Mouse (Mus musculus) liver, embryonic 11.5 days (tissue): ENCODE measurements around the gene Rpl7l1. TPM values are rescaled to one million over a fixed set of nuclear protein-coding genes. Genes with fewer than 3 reads are reported as not detected.

ENCODE experiments used
- ATAC-seq: fragments of 200-750 bp; cut with Nextera tagmentation; replicated peaks from 2 replicates; pipeline ENCODE4 v1.8.0; 2017; ENCODE audit warnings: moderate number of reproducible peaks, mild to moderate bottlenecking, moderate TSS enrichment, moderate library complexity; ENCODE audit not compliant: low FRiP score
- DNase-seq: peaks from one replicate; pipeline ENCODE4 v3.0.0-alpha.2; 2017; ENCODE audit warnings: low spot score
- H3K27ac ChIP-seq: fragments of 300-500 bp; sonication (generic); 2 replicates; pipeline ENCODE4 v1.5.1; 2014; ENCODE audit warnings: mild to moderate bottlenecking, low read depth, low read length, control low read depth
- H3K27me3 ChIP-seq: fragments of 300-500 bp; sonication (generic); replicated peaks from 2 replicates; pipeline ENCODE4 v1.6.1; 2014; ENCODE audit warnings: low read length, mixed read lengths; ENCODE audit not compliant: control insufficient read depth, insufficient read depth
- H3K36me3 ChIP-seq: fragments of 300-500 bp; sonication (generic); 2 replicates; pipeline ENCODE4 v1.6.1; 2014; ENCODE audit warnings: mild to moderate bottlenecking, low read length, moderate library complexity, mixed read lengths; ENCODE audit not compliant: control insufficient read depth, insufficient read depth
- H3K4me1 ChIP-seq: fragments of 300-500 bp; sonication (generic); replicated peaks from 2 replicates; pipeline ENCODE4 v1.6.1; 2014; ENCODE audit warnings: low read length, mixed read lengths; ENCODE audit not compliant: control insufficient read depth, insufficient read depth
- H3K4me2 ChIP-seq: fragments of 300-500 bp; sonication (generic); 2 replicates; pipeline ENCODE4 v1.6.1; 2014; ENCODE audit warnings: mild to moderate bottlenecking, control low read depth, moderate library complexity
- H3K4me3 ChIP-seq: fragments of 300-500 bp; sonication (generic); 2 replicates; pipeline ENCODE4 v1.5.1; 2014; ENCODE audit warnings: low read depth, low read length, control low read depth
- H3K9ac ChIP-seq: fragments of 300-500 bp; sonication (generic); 2 replicates; pipeline ENCODE4 v1.6.1; 2014; ENCODE audit warnings: low read depth, low read length, control low read depth
- H3K9me3 ChIP-seq: fragments of 300-500 bp; sonication (generic); 2 replicates; pipeline ENCODE4 v1.6.1; 2016; ENCODE audit warnings: low read length, inconsistent platforms, mixed read lengths; ENCODE audit not compliant: control insufficient read depth
- WGBS: fragments of 180-500 bp; shearing (Covaris S2); extraction: QIAGEN DNeasy Blood & Tissue Kit; methylation state at CpG from one replicate; pipeline ENCODE4 v1.1.7; 2014; 5-methylcytosine and 5-hydroxymethylcytosine counted together
- polyA plus RNA-seq: library from polyadenylated mRNA; unstranded; fragments of >200 nt; fragmentation: Nextera tagmentation; extraction: Ambion mirVana; gene quantifications from 2 replicates; pipeline ENCODE4 v1.2.1, GENCODE M21; 2014

Rpl7l1 gene
- polyA plus RNA-seq, 1 experiment from 2014 or later, result 195 TPM

- Histone ChIP-seq H3K4me1 (peaks cover 2% of the 10 kb centered on the region; the same call in 1 of the 2 replicates), H3K27ac (peak overlapping the region; percentile 77), H3K36me3 (peaks cover 19% of the 10 kb centered on the region; the same call in 1 of the 2 replicates), H3K4me3 (no peak overlapping the region), H3K9me3 (no peaks in the 10 kb centered on the region), H3K4me2 (peak overlapping the region; percentile 37), H3K27me3 (no peaks in the 10 kb centered on the region), H3K9ac (no peak overlapping the region)
- ATAC-seq, result peak; percentile 87
- DNase-seq, result no peak
- WGBS, result 78% methylated on average over 6 of the region's 6 CpGs
Observed at GRCm38 (mm10) chr17:46741305-46741704, 41.2 kb downstream of the Rpl7l1 start.

- Histone ChIP-seq H3K27ac (peak overlapping the region; percentile 25; the same call in 1 of the 2 replicates), H3K4me3 (no peak overlapping the region), H3K4me2 (no peak overlapping the region), H3K4me1 (peaks cover 2% of the 10 kb centered on the region; the same call in 1 of the 2 replicates), H3K27me3 (no peaks in the 10 kb centered on the region), H3K9ac (no peak overlapping the region), H3K9me3 (no peaks in the 10 kb centered on the region), H3K36me3 (peaks cover 6% of the 10 kb centered on the region; the same call in 1 of the 2 replicates)
- ATAC-seq, result 0 out of 2 replicates have a peak, but pooled peaks have one; percentile 26
- whole genome bisulfite sequencing, result 68% methylated on average over 10 of the region's 10 CpGs
- peak; percentile 46 for DNase-seq
Observed at GRCm38 (mm10) chr17:46736160-46736559, 46.3 kb downstream of the Rpl7l1 start.

DNA sequence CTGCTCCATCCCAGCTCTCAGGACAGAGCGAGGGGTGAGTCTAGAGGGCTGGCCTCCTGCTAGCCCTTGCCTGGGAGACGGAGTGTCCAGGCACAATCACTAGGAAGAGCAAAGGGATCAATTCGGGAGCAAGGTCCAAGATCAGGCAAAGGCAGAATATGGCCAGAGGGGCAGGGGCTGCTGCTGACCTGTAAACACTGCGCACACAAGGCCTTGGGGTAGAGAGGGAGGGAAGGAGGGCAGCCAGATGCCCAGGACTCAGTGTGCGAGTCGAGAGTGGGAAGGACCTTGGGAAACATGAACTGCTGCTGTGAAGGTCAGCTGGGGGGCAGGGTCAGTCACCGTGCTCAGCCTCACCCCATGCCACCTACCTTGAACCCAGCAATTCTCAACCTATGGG lies 47.2 kb downstream of the Rpl7l1 start:
- DNase-seq (no peak), ATAC-seq (peak; percentile 48)
- Histone ChIP-seq H3K4me3 (no peak overlapping the region), H3K36me3 (peaks cover 6% of the 10 kb centered on the region; the same call in 1 of the 2 replicates), H3K27ac (peak overlapping the region; percentile 43; the same call in 1 of the 2 replicates), H3K9me3 (no peaks in the 10 kb centered on the region), H3K4me1 (peaks cover 2% of the 10 kb centered on the region; the same call in 1 of the 2 replicates), H3K27me3 (no peaks in the 10 kb centered on the region), H3K9ac (no peak overlapping the region), H3K4me2 (peak overlapping the region; percentile 7; the same call in 1 of the 2 replicates)
- 79% methylated on average over 7 of the region's 7 CpGs for WGBS

DNA sequence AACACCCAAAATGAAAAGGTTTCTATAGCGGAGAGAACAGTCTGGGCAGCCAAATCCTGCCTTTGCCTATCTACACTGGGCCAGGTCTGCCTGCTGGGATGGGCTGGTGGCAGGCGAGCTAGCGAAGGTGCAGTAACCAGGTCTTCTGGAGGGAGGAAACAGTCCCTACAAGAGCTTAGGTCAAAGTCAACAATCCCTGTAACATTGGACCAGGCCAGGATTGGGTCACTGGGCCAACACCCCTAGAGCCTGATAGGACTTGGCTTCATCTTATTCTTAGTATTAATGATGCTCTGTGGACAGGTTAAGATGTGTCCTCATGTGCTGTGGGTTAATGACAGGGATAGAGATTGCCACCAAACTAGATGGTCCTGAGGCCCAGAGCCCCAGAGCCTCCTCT lies 48.4 kb downstream of the Rpl7l1 start:
- Histone ChIP-seq H3K4me3 (no peak overlapping the region), H3K4me1 (peaks cover 2% of the 10 kb centered on the region), H3K9ac (no peak overlapping the region), H3K9me3 (no peaks in the 10 kb centered on the region), H3K27ac (no peak overlapping the region), H3K4me2 (no peak overlapping the region), H3K36me3 (peaks cover 6% of the 10 kb centered on the region; the same call in 1 of the 2 replicates), H3K27me3 (peaks cover 7% of the 10 kb centered on the region)
- DNase-seq (no peak), ATAC-seq (no peak)
- WGBS, result 85% methylated on average over 3 of the region's 3 CpGs

GRCm38 (mm10) chr17:46728904-46729318 lies 53.6 kb downstream of the Rpl7l1 start, which contains the start of gene Gnmt:
Gnmt (minus strand) TSS chr17:46729168.
- ATAC-seq (no peak; the same call in 1 of the 2 replicates), DNase-seq (peak; percentile 33)
- 20% methylated on average over 24 of the region's 24 CpGs for WGBS
- Histone ChIP-seq H3K9ac (no peak within 1 kb of the TSS), H3K9me3 (no peaks in the 10 kb centered on the region), H3K4me3 (no peak within 1 kb of the TSS), H3K27ac (no peak within 1 kb of the TSS), H3K4me1 (no peaks in the 10 kb centered on the region; the same call in 1 of the 2 replicates), H3K4me2 (peak within 1 kb of the TSS; percentile 42), H3K36me3 (no peaks in the 10 kb centered on the region), H3K27me3 (peaks cover 13% of the 10 kb centered on the region)

DNA sequence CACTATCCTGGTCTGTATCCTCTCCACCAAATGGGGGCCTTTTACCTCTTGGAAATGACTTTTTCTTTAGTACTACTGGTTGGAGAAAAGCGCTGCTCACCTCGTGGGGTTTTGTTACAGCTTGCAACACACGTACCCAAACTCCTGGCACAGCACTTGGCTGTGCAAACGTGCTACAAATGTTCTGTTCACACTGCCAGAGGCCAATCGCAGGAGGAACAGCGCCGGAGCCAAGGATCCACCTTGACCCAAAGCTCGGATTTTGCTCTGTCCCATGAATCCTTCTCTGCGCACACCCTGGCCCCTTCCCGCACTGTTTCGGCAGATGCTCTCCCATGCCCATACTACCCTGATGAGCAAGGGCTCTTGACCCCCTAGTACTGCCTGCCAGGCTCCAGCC lies 54.0 kb downstream of the Rpl7l1 start:
- no peaks in the 10 kb centered on the region; the same call in 1 of the 2 replicates for H3K4me1 ChIP-seq
- no peaks in the 10 kb centered on the region for H3K36me3 ChIP-seq
- H3K4me2 ChIP-seq, result peak overlapping the region; percentile 42
- ATAC-seq (no peak), DNase-seq (peak; percentile 36)
- 39% methylated on average over 11 of the region's 11 CpGs for whole genome bisulfite sequencing
- H3K27ac ChIP-seq, result no peak overlapping the region
- peaks cover 13% of the 10 kb centered on the region for H3K27me3 ChIP-seq
- no peak overlapping the region for H3K4me3 ChIP-seq
- H3K9ac ChIP-seq, result no peak overlapping the region
- H3K9me3 ChIP-seq, result no peaks in the 10 kb centered on the region

DNA sequence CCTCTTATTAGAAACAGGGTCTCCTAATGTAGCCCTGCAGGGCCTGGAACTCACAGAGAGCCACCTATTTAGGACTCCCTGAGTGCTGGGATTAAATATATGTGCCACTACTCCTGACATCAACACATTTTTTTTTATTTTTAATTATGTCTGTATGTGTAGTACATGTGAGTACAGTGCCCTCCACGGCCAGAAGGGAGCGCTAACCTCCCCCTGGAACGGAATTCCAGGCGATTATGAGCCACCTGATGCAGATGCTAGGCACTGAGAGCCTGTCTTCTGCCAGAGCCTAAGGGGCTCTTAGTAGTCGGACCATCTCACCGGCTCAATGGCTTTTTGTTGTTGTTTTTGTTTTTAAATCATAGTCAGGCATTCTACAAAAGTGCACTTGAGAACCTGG lies 54.5 kb downstream of the Rpl7l1 start:
- no peaks in the 10 kb centered on the region for H3K36me3 ChIP-seq
- no peak overlapping the region for H3K4me3 ChIP-seq
- 33% methylated on average over 6 of the region's 6 CpGs for WGBS
- no peak overlapping the region for H3K9ac ChIP-seq
- H3K27ac ChIP-seq, result no peak overlapping the region
- ATAC-seq, result no peak
- H3K4me2 ChIP-seq, result no peak overlapping the region
- H3K9me3 ChIP-seq, result no peaks in the 10 kb centered on the region
- H3K27me3 ChIP-seq, result peaks cover 13% of the 10 kb centered on the region
- H3K4me1 ChIP-seq, result no peaks in the 10 kb centered on the region; the same call in 1 of the 2 replicates
- DNase-seq, result no peak

DNA sequence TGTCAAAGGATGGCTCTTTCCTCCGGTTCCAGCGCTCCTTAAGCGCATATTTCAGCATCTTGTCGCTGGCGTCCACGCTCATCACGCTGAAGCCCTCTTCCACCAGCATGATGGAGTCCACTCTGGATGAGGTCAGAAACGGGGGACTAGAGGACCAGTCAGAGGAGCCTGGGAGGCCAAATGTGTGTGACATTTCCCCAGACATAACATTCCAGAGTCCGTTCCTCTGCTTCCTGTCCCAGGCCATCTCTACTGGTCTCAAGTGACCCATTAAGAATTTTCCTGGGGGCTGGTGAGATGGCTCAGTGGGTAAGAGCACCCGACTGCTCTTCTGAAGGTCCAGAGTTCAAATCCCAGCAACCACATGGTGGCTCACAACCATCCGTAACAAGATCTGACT lies 55.2 kb downstream of the Rpl7l1 start:
- H3K9me3 ChIP-seq, result no peaks in the 10 kb centered on the region
- H3K9ac ChIP-seq, result no peak overlapping the region
- no peak overlapping the region for H3K27ac ChIP-seq
- H3K27me3 ChIP-seq, result peaks cover 13% of the 10 kb centered on the region
- no peaks in the 10 kb centered on the region; the same call in 1 of the 2 replicates for H3K4me1 ChIP-seq
- no peak overlapping the region for H3K4me2 ChIP-seq
- no peak for ATAC-seq
- DNase-seq, result no peak
- H3K36me3 ChIP-seq, result no peaks in the 10 kb centered on the region
- WGBS, result 91% methylated on average over 11 of the region's 11 CpGs
- no peak overlapping the region for H3K4me3 ChIP-seq
